Mouse (Mus musculus): ENCODE measurements around the gene Olfr731.

Gene Olfr731

DNA sequence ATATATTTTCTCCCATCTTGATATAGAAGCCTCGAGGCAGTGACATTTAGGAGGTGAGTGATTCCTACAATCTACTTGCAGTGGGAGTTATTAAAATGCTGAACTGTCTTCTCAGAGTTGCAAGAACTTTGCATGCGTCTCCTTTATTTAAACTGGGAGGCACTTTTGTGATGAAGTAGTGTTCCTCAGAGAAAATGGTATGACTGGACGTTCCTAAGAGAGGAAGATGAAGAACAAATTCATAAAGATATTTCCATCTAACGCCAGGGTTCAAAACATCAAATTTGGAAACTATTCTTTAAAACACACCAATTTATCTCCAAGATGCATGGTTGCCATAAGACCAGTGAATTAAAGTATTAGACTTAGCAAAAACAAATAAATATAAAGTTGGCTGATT is at the start of gene Olfr731:
TSS of gene Olfr731 (minus strand) at position 101 of the 400 bp plus-strand sequence.
- CTCF ChIA-PET: no interaction called here
- POLR2A ChIA-PET: no interaction called here

DNA sequence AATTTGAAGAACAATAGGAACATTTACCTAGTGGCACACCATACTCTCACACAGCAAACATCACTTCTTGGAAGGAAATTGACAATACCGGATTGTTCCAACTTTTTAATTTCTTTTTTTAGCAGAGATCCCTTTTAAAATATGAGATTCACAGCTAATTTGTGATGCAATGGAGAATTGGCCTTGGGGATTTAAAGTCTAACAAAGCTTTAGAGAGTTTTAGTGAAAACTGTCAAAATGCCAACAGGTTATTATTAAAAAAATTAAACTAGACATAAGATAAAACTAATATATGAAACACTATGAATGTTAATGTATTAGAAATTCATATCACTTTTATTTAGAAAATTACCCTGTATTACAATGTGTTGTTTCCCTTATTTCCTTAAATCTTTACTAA is 42.4 kb upstream of the Olfr731 start, which contains the start of gene Olfr732:
TSS of gene Olfr732 (minus strand) at position 101 of the 400 bp plus-strand sequence.
- CTCF ChIA-PET: no interaction called here
- POLR2A ChIA-PET: no interaction called here

DNA sequence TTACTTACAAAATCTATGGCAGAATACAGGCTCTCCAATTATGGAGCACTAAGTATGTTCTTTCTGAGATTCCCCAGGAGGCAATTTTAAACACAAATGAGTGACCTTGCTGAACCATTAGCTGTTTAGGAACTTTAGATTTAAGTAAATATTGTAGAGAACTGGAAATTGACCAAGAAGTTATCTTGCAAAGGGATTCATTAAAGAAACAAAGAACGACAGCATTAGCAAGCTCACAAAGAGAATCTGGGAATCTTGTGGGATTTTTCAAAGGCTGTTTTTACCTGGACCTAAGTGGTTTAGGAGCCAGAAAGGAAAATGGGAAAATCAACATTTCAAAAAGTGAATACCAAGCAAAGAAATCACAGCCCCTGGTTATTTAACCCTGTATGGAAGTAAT is 53.6 kb downstream of the Olfr731 start, which contains the start of gene Olfr730:
TSS of gene Olfr730 (minus strand) at position 101 of the 400 bp plus-strand sequence.
- POLR2A ChIA-PET: no interaction called here
- CTCF ChIA-PET: no interaction called here

Data from embryonic stem cell, embryonic (primary cell).